Comparison of ENCODE assay signal across 17 mouse cellular contexts in the genomic region with DNA sequence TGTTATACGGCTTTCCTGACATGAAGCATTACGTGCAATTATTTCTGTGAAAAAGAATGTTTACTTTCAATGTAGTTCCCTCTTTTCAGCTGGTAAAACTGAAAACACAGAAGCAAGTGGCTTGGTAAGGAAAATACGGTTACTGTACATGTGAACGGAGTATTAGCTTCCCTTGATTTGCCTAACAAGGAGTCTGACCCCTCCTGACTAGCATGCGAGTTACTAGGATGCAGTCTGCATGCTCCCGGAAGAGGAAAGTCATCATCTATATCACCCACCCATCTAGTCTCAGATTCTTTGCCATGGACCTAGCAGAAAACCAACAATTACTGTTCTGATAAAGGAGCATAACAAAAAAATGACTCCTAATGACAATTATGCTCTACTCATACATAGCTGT.
"Had no signal": no experiment of that assay in that cellular context is flagged by ENCODE, and none has a peak within 500 bp of the region (broad histone marks: within the 10 kb centered on the region; RNA-seq: fewer than 3 reads in every experiment).

No protein-coding gene starts in this region.

- H3K36me3 ChIP-seq: limb, embryonic 12.5 days; liver, embryonic 13.5 days; lung, embryonic 15.5 days; stomach, embryonic 15.5 days had no signal

- H3K27me3 ChIP-seq: limb, embryonic 12.5 days; liver, embryonic 13.5 days; lung, embryonic 15.5 days; megakaryocyte, embryonic 14.5 days; stomach, embryonic 15.5 days had no signal

- H3K4me1 ChIP-seq: limb, embryonic 12.5 days; liver, embryonic 13.5 days; lung, embryonic 15.5 days; megakaryocyte, embryonic 14.5 days; stomach, embryonic 15.5 days had no signal

- H3K4me2 ChIP-seq: limb, embryonic 12.5 days; liver, embryonic 13.5 days; lung, embryonic 15.5 days; stomach, embryonic 15.5 days had no signal

- H3K9ac ChIP-seq: limb, embryonic 12.5 days; liver, embryonic 13.5 days; liver, postnatal 0 days; lung, embryonic 15.5 days; stomach, embryonic 15.5 days had no signal

- H3K27ac ChIP-seq: kidney, postnatal 0 days; limb, embryonic 12.5 days; liver, embryonic 13.5 days; lung, embryonic 15.5 days; macrophage; stomach, embryonic 15.5 days had no signal

- H3K4me3 ChIP-seq: limb, embryonic 12.5 days; liver, embryonic 13.5 days; lung, embryonic 15.5 days; megakaryocyte, embryonic 14.5 days; stomach, embryonic 15.5 days had no signal

- DNase-seq: kidney, adult 11 months; kidney, adult 9 months; kidney, postnatal 36 days; layer of hippocampus, adult 9-11 months; liver; liver, embryonic 13.5 days; liver, postnatal 0 days; lung, postnatal 14 days; right cerebral cortex, postnatal 14 days; thymus, adult 2 months; thymus, postnatal 25 days had no signal

- ATAC-seq: liver, postnatal 0 days had no signal

- H3K9me3 ChIP-seq: limb, embryonic 12.5 days; liver, embryonic 13.5 days; lung, embryonic 15.5 days; megakaryocyte, embryonic 14.5 days; stomach, embryonic 15.5 days had no signal
